Mouse (Mus musculus): ENCODE measurements at regions not wholly inside any gene's neighbourhood (a gene's known extent, or its start where the extent isn't known, plus 50 kb on each side); places are given as distances from the start of the nearest gene placed in this dataset.

GRCm38 (mm10) chr8:102345392-102345791 lies 440.1 kb downstream of the Cdh11 start:
- no peak for TF ChIP-seq CTCF (IDR thresholded peaks at IDR 0.05; ENCODE audit: borderline replicate concordance, insufficient read depth, low read depth, low read length)
- TF ChIP-seq POLR2A (IDR thresholded peaks at IDR 0.05; ENCODE audit: borderline replicate concordance, insufficient read depth, low read length), result no peak
